ENCODE assay signal across 18 mouse cellular contexts in the genomic region with DNA sequence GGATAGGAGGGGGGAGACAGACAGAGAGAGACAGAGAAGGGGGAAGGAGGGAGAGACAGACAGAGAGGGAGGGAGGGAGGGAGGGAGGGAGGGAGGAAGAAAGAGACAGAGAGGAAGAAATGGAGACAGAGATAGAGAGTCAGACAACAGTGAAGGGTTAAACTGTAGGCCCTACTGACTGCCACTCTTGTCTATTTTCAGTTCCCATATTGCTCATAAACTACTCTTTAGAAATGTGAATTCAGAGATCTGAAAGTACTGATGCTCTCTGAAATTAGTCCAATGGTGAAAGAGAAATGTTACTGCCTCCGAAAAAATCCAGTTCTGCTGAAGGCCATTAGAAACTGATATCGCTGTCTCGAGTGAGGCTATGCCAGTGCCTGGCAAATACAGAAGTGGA.
"Had no signal": no experiment of that assay in that cellular context is flagged by ENCODE, and none has a peak within 500 bp of the region (broad histone marks: within the 10 kb centered on the region; RNA-seq: fewer than 3 reads in every experiment).

No protein-coding gene starts in this region.

- H3K4me1 ChIP-seq: megakaryocyte, embryonic 14.5 days; neural tube, embryonic 12.5 days; stomach, embryonic 15.5 days had no signal

- DNase-seq: lung, adult 2 months; lung, postnatal 14 days; lung, postnatal 36 days; midbrain, embryonic 14.5 days; right cerebral cortex, postnatal 14 days; thymus, adult 2 months; thymus, postnatal 25 days; thymus, postnatal 4 days had no signal

- H3K9ac ChIP-seq: liver, embryonic 14.5 days; lung, embryonic 15.5 days; neural tube, embryonic 12.5 days; stomach, embryonic 15.5 days had no signal

- H3K27ac ChIP-seq: liver, embryonic 14.5 days; lung, embryonic 15.5 days; macrophage; neural tube, embryonic 12.5 days; stomach, embryonic 15.5 days; stomach, postnatal 0 days had no signal

- H3K36me3 ChIP-seq: lung, embryonic 15.5 days; neural tube, embryonic 12.5 days; stomach, embryonic 15.5 days had no signal

- H3K27me3 ChIP-seq: lung, embryonic 15.5 days; neural tube, embryonic 12.5 days; stomach, embryonic 15.5 days had no signal

- H3K4me3 ChIP-seq: lung, embryonic 15.5 days; megakaryocyte, embryonic 14.5 days; neural tube, embryonic 12.5 days; stomach, embryonic 15.5 days had no signal

- ATAC-seq: lung, postnatal 0 days; midbrain, embryonic 16.5 days had no signal

- H3K4me2 ChIP-seq: lung, embryonic 15.5 days; midbrain, embryonic 11.5 days; neural tube, embryonic 12.5 days; stomach, embryonic 15.5 days had no signal

- H3K9me3 ChIP-seq: lung, embryonic 15.5 days; megakaryocyte, embryonic 14.5 days; neural tube, embryonic 12.5 days; stomach, embryonic 15.5 days had no signal
